Mouse (Mus musculus): ENCODE measurements around the gene Cplx3. TPM values are rescaled to one million over a fixed set of nuclear protein-coding genes. Genes with fewer than 3 reads are reported as not detected.

Cplx3 gene
- polyA plus RNA-seq (2012; rRNA removed) = 0.66 and 1.1 TPM in 2 replicates

GRCm38 (mm10) chr9:57606139-57606851, at the start of gene Cplx3:
Gene Cplx3, minus strand, starts transcription at chr9:57606281.

GRCm38 (mm10) chr9:57653283-57653682, 47.2 kb upstream of the Cplx3 start, which contains the start of gene Csk:
Gene Csk, minus strand, starts transcription at chr9:57653631.

DNA sequence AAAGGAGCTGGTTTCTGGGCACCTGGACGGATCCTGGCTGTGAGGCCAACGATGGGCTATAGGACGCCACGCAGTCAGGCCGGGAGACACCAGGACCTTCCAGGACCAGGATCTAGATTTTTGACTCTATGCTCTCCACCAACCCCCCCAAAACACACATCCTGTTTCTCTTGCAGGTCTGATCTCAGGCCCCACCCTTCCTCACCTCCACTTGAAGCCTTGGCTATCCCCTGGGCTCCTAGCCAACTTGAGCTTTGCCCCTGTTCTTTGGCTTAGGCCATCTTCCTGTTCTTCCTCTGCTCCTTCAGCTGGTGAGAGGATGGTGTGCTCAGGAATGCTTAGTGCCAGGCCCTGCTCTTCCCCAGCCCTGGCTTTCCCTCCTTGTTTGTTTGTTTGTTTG, 14.6 kb upstream of the Cplx3 start, which contains the start of gene Lman1l:
Gene Lman1l (minus strand): TSS at position 101 of the 400 bp plus-strand sequence.

GRCm38 (mm10) chr9:57589224-57590126, 16.6 kb downstream of the Cplx3 start, which contains the start of gene Ulk3:
Gene Ulk3, plus strand, starts transcription at chr9:57589452.

GRCm38 (mm10) chr9:57560861-57561710, 45.0 kb downstream of the Cplx3 start, which contains the start of gene Scamp2:
Gene Scamp2, plus strand, starts transcription at chr9:57560943.

DNA sequence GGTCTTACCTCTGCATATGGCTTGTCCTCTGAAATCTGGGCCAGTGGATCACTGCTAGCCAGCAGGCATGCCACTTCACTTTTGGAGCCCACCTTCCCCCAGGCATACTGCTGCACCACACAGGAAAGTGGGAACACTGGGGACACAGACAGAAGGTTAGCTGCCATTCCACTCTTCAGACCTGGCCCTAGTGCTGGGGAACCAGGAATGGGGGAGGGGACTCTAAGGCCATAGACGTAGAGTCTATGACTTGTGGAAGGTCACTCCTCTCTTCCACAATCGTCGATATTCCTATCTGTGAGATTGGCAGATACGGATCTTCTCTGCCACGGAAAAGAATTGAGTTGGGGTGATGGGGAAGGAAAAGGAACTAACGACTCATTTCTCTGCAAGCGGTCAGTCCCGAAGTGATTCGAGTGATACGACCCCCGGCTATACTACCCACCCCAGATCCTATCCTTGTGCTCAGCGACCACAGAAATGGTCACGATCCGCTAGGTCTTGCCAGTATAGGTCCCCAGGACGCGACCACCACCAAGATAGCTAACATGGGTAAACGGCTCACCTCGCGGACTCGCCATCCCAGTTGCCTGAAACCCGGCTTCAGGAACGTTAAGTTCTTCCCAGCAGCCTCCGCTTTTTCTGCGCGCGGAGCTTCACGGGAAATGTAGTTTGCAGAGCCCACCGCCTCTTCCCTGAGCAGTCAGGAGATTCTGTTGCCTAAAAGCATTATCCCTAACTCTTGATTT, 53.8 kb downstream of the Cplx3 start, which contains the start of gene Mpi:
Gene Mpi (minus strand): TSS at position 625 of the 749 bp plus-strand sequence.

Other genes starting within 250 kb of the Cplx3 start
- 17.1 and 19.6 TPM in 2 replicates for gene Ppcdc, start 166.2 kb downstream of the Cplx3 start, polyA plus RNA-seq (2012; rRNA removed)
- 283 and 284 TPM in 2 replicates for gene Scamp5, start 138.2 kb downstream of the Cplx3 start, polyA plus RNA-seq (2012; rRNA removed)
- 14.8 and 15.7 TPM in 2 replicates for gene Rpp25, start 102.3 kb downstream of the Cplx3 start, polyA plus RNA-seq (2012; rRNA removed)
- gene Cox5a, start 85.0 kb downstream of the Cplx3 start, polyA plus RNA-seq (2012; rRNA removed) = 395 and 396 TPM in 2 replicates
- gene Fam219b, start 68.8 kb downstream of the Cplx3 start, polyA plus RNA-seq (2012; rRNA removed) = 14.3 and 15.3 TPM in 2 replicates
- gene Mpi, start 53.5 kb downstream of the Cplx3 start, polyA plus RNA-seq (2012; rRNA removed) = 62.6 and 66.8 TPM in 2 replicates
- 51.6 and 56.1 TPM in 2 replicates for gene Scamp2, start 45.3 kb downstream of the Cplx3 start, polyA plus RNA-seq (2012; rRNA removed)
- 40.2 and 46.6 TPM in 2 replicates for gene Ulk3, start 16.8 kb downstream of the Cplx3 start, polyA plus RNA-seq (2012; rRNA removed)
- gene Lman1l, start 14.5 kb upstream of the Cplx3 start, polyA plus RNA-seq (2012; rRNA removed) = 0.07 and 0.10 TPM in 2 replicates
- gene Csk, start 47.4 kb upstream of the Cplx3 start, polyA plus RNA-seq (2012; rRNA removed) = 76.3 and 89.0 TPM in 2 replicates
- not detected in 2 replicates for gene Cyp1a2, start 77.4 kb upstream of the Cplx3 start, polyA plus RNA-seq (2012; rRNA removed)
- gene Cyp1a1, start 81.6 kb upstream of the Cplx3 start, polyA plus RNA-seq (2012; rRNA removed) = 0.08 and 0.15 TPM in 2 replicates
- 21.0 and 21.1 TPM in 2 replicates for gene Edc3, start 102.3 kb upstream of the Cplx3 start, polyA plus RNA-seq (2012; rRNA removed)
- gene Clk3, start 159.6 kb upstream of the Cplx3 start, polyA plus RNA-seq (2012; rRNA removed) = 144 and 147 TPM in 2 replicates
- gene Arid3b, start 230.5 kb upstream of the Cplx3 start, polyA plus RNA-seq (2012; rRNA removed) = 9.0 TPM in 2 replicates